Mouse (Mus musculus) limb, embryonic 11.5 days (tissue): ENCODE results near the gene Csnk1e. TPM values are rescaled to one million over a fixed set of nuclear protein-coding genes. Genes with fewer than 3 reads are reported as not detected.

Experiments
- ATAC-seq: fragments of 200-750 bp; cut with Nextera tagmentation; 2 replicates; pipeline ENCODE4 v1.8.0; 2017; ENCODE audit warnings: low read depth; ENCODE audit not compliant: insufficient number of reproducible peaks, low FRiP score, low TSS enrichment
- DNase-seq: peaks from one replicate; pipeline ENCODE4 v3.0.0-alpha.2; 2015; ENCODE audit warnings: low spot score
- H3K27ac ChIP-seq: fragments of 300-500 bp; sonication (generic); replicated peaks from 2 replicates; pipeline ENCODE4 v1.5.1; 2014; ENCODE audit warnings: low read depth, mild to moderate bottlenecking, low read length
- H3K27me3 ChIP-seq: fragments of 300-500 bp; sonication (generic); 2 replicates; pipeline ENCODE4 v1.6.1; 2014; ENCODE audit warnings: mild to moderate bottlenecking, low read length, mixed read lengths; ENCODE audit not compliant: control insufficient read depth, insufficient read depth
- H3K36me3 ChIP-seq: fragments of 300-500 bp; sonication (generic); 2 replicates; pipeline ENCODE4 v1.6.1; 2014; ENCODE audit warnings: mild to moderate bottlenecking, low read length, moderate library complexity, mixed read lengths; ENCODE audit not compliant: control insufficient read depth, insufficient read depth
- H3K4me1 ChIP-seq: fragments of 300-500 bp; sonication (generic); 2 replicates; pipeline ENCODE4 v1.6.1; 2014; ENCODE audit warnings: low read length, mixed read lengths; ENCODE audit not compliant: control insufficient read depth, insufficient read depth
- H3K4me2 ChIP-seq: fragments of 300-500 bp; sonication (generic); 2 replicates; pipeline ENCODE4 v1.6.1; 2014; ENCODE audit warnings: low read depth, mild to moderate bottlenecking, moderate library complexity; ENCODE audit not compliant: severe bottlenecking
- H3K4me3 ChIP-seq: fragments of 300-500 bp; sonication (generic); 2 replicates; pipeline ENCODE4 v1.5.1; 2014; ENCODE audit warnings: low read depth, low read length
- H3K9ac ChIP-seq: fragments of 300-500 bp; sonication (generic); 2 replicates; pipeline ENCODE4 v1.6.1; 2014; ENCODE audit warnings: mild to moderate bottlenecking, low read length
- H3K9me3 ChIP-seq: fragments of 300-500 bp; sonication (generic); 2 replicates; pipeline ENCODE4 v1.6.1; 2016; ENCODE audit warnings: low read length; ENCODE audit not compliant: control insufficient read depth
- WGBS: fragments of 180-500 bp; shearing (Covaris S2); extraction: QIAGEN DNeasy Blood & Tissue Kit; methylation state at CpG from one replicate; pipeline ENCODE4 v1.1.7; 2014; 5-methylcytosine and 5-hydroxymethylcytosine counted together
- polyA plus RNA-seq: library from polyadenylated mRNA; unstranded; fragments of >200 nt; fragmentation: Nextera tagmentation; extraction: Ambion mirVana; gene quantifications from 2 replicates; pipeline ENCODE4 v1.2.1, GENCODE M21; 2014

Csnk1e gene
- polyA plus RNA-seq, 1 experiment from 2014 or later: 149 TPM

DNA sequence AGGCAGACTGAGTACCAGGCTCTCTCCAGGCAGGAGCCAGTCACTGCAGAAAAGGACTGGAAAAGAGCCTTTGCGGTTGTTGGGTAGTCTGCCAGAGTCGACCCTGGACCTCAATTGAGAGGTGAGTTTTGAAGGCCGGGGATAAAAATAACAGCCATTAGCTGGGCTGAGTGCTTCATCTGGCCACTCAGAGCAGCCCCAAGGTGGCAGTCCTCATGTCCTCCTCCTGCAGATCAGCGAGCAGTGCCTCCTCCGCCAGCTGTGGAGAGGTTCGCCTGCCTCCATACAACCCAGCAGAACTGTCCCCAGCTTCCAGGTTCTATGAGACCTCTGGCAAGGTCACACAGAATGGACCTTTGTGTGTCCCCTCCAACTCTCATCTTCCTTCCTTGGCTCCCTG is 21.9 kb upstream of the Csnk1e start:
- Histone ChIP-seq H3K36me3 (no peaks in the 10 kb centered on the region), H3K27ac (no peak overlapping the region), H3K4me2 (no peak overlapping the region), H3K9ac (no peak overlapping the region), H3K9me3 (no peaks in the 10 kb centered on the region), H3K4me3 (no peak overlapping the region), H3K4me1 (no peaks in the 10 kb centered on the region), H3K27me3 (peaks cover 17% of the 10 kb centered on the region)
- 54% methylated on average over 6 of the region's 6 CpGs for WGBS
- ATAC-seq (no peak), DNase-seq (no peak)

DNA sequence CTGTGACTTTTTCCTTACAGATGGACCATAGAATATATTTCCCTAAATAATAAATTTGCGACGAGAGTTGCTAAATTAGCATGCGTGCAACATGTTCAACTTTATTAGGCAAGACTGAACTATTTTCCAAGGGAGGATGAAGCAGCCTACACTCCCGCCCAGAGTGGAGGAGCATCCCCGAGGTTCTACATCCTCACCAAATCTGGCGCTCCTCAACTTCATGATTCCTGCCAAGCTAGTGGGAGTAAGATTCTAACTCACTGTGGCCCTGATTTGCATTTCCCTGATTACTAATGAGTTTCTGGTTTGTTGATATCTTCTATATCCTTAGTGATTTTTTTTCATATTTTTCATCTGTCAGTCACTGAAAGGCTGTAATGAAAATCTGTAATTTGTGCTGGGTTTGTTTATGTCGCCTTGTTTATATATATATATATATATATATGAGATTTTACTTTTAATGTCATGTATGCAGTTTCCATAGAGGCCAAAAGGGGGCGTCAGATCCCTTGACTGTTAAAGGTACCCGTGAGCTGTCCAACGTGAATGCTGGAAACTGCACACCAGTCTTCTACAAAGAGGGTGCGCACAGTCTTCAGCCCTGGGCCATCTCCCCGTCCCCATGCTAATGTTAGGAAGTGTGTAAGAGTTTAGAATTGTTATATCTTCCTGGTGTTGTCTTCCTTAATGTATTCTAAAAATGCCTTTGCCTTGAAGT is 18.4 kb upstream of the Csnk1e start:
- Histone ChIP-seq H3K4me1 (no peaks in the 10 kb centered on the region), H3K27me3 (no peaks in the 10 kb centered on the region), H3K36me3 (no peaks in the 10 kb centered on the region), H3K4me3 (no peak overlapping the region), H3K4me2 (no peak overlapping the region), H3K27ac (no peak overlapping the region), H3K9ac (no peak overlapping the region), H3K9me3 (no peaks in the 10 kb centered on the region; the same call in 1 of the 2 replicates)
- DNase-seq: no peak
- 56% methylated on average over 12 of the region's 12 CpGs for WGBS
- ATAC-seq: no peak

DNA sequence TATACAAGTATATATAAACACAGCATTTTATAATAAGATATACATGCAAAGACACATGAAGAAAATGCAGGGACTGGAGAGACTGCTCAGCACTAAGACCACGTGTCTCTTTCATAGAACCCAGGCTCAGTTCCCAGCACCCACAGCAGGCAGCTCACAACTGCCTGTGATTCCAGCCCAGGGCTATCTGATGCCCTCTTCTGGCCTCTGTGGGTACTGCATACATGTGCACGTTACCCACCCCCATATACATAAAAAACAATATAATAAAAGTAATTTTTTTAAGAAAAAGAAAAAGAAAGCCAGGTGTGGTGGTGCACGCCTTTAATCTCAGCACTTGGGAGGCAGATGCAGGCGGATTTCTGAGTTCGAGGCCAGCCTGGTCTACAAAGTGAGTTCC is 17.7 kb upstream of the Csnk1e start:
- no peak overlapping the region for H3K27ac ChIP-seq
- H3K36me3 ChIP-seq: no peaks in the 10 kb centered on the region
- no peaks in the 10 kb centered on the region; the same call in 1 of the 2 replicates for H3K9me3 ChIP-seq
- no peaks in the 10 kb centered on the region for H3K4me1 ChIP-seq
- no peak for DNase-seq
- no peak overlapping the region for H3K4me3 ChIP-seq
- H3K27me3 ChIP-seq: no peaks in the 10 kb centered on the region
- WGBS: 87% methylated on average over 5 of the region's 5 CpGs
- no peak overlapping the region for H3K9ac ChIP-seq
- no peak for ATAC-seq
- no peak overlapping the region for H3K4me2 ChIP-seq

DNA sequence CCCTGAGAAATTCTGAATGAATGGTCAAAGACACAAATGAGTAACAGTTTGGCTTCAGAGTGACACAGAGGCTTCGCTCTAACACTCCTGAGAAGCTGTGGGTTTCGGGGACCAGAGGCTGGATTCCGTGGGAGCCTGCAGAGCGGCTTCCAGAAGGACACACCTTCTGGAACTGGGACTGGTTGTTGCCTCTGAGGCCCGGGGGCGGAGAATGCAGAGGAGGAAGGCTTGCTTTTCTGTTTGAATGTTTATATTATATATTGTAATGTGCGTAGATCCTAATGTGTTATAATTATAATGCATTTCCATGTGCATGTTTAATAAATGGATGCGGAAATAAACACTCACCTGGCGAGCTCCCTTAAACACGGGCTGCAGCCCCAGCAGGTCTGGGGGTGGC is 15.7 kb upstream of the Csnk1e start:
- DNase-seq (no peak), ATAC-seq (no peak)
- Histone ChIP-seq H3K4me1 (no peaks in the 10 kb centered on the region), H3K4me3 (0 out of 2 replicates have a peak overlapping the region, but pooled peaks have one; percentile 14), H3K4me2 (peak overlapping the region; percentile 24; the same call in 1 of the 2 replicates), H3K27me3 (no peaks in the 10 kb centered on the region), H3K9me3 (no peaks in the 10 kb centered on the region; the same call in 1 of the 2 replicates), H3K9ac (no peak overlapping the region), H3K27ac (no peak overlapping the region), H3K36me3 (no peaks in the 10 kb centered on the region)
- 49% methylated on average over 10 of the region's 10 CpGs for WGBS

DNA sequence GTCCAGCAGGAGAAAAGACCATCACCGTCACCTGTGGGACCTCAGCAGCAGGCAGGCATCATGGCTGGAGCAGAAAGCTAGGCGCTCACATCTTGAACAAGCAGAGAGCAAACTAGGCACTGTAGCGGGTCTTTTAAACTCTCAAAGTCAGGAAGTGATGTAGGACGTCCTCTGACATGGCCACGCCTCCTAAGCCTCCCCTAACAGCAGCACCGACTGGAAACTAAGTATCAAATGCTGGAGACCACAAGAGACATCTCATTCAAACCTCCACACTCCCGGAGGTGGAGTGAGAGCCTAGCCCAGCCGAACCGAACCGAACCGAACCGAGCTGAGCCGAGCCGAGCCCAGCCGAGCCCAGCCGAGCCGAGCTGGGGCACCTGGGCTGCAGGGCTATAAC is 15.2 kb upstream of the Csnk1e start:
- ATAC-seq (no peak), DNase-seq (no peak)
- Histone ChIP-seq H3K4me1 (no peaks in the 10 kb centered on the region), H3K4me3 (0 out of 2 replicates have a peak overlapping the region, but pooled peaks have one; percentile 14), H3K36me3 (no peaks in the 10 kb centered on the region), H3K4me2 (peak overlapping the region; percentile 24; the same call in 1 of the 2 replicates), H3K27me3 (no peaks in the 10 kb centered on the region), H3K9me3 (no peaks in the 10 kb centered on the region; the same call in 1 of the 2 replicates), H3K9ac (no peak overlapping the region), H3K27ac (no peak overlapping the region)
- WGBS: 27% methylated on average over 17 of the region's 17 CpGs

DNA sequence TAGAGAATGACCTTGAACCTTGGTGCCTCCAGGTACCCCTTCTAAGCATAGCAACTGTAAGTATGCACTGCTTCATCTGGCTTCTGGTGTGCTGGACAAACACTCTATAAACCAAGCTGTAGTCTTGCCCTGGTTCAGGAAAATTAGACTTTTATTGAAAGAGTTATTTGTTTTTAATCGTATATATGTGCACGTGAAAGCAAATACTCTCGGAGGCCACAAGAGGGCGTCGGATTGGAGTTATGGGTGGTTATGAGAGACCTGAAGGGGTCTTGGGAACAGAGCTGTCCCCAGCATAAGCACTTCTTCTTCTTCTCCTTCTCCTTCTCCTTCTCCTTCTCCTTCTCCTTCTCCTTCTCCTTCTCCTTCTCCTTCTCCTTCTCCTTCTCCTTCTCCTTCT is 14.2 kb upstream of the Csnk1e start:
- no peak overlapping the region for H3K27ac ChIP-seq
- DNase-seq: no peak
- no peaks in the 10 kb centered on the region for H3K36me3 ChIP-seq
- 66% methylated on average over 5 of the region's 5 CpGs for WGBS
- H3K4me1 ChIP-seq: no peaks in the 10 kb centered on the region
- no peak overlapping the region for H3K4me2 ChIP-seq
- H3K27me3 ChIP-seq: no peaks in the 10 kb centered on the region
- no peaks in the 10 kb centered on the region; the same call in 1 of the 2 replicates for H3K9me3 ChIP-seq
- no peak for ATAC-seq
- no peak overlapping the region for H3K9ac ChIP-seq
- H3K4me3 ChIP-seq: no peak overlapping the region

DNA sequence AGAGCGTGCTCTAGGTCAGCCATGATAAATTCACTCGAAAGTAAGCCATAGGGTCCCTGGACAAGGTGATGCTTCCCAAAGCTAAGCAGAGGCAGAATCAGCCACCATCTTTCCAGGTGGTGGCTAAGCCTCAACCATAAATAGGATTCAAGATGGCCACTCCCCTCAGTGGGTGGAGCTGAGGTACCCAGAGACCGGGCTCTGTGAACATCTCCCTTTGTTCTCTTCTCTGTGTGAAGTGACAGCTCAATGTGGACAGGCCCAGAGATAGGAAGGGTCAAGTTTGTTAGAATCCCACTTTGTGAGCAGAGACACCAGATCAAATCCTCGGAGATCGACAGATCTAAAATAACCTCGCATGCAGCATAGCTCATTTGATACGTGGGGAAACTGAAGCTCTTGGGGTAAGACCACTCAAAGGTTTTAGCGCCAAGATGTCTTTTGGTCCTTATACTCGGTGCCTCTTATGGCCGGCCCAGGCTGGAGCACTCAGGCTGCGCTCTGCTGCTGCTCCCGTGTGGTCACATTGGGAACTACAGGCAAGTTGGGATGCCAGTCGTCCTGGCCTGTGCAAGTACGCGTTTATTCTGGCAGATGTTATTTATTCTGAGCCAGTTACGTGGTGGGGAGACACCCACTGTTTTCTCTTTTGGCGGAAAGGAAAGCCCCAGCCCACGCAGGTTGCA is 11.4 kb upstream of the Csnk1e start:
- no peak overlapping the region for H3K27ac ChIP-seq
- DNase-seq (peak; percentile 92), ATAC-seq (peak; percentile 86)
- no peaks in the 10 kb centered on the region for H3K4me1 ChIP-seq
- peak overlapping the region; percentile 12; the same call in 1 of the 2 replicates for H3K9ac ChIP-seq
- H3K4me3 ChIP-seq: no peak overlapping the region
- H3K27me3 ChIP-seq: no peaks in the 10 kb centered on the region
- H3K4me2 ChIP-seq: no peak overlapping the region
- H3K9me3 ChIP-seq: no peaks in the 10 kb centered on the region; the same call in 1 of the 2 replicates
- 5% methylated on average over 18 of the region's 18 CpGs for WGBS
- no peaks in the 10 kb centered on the region for H3K36me3 ChIP-seq

DNA sequence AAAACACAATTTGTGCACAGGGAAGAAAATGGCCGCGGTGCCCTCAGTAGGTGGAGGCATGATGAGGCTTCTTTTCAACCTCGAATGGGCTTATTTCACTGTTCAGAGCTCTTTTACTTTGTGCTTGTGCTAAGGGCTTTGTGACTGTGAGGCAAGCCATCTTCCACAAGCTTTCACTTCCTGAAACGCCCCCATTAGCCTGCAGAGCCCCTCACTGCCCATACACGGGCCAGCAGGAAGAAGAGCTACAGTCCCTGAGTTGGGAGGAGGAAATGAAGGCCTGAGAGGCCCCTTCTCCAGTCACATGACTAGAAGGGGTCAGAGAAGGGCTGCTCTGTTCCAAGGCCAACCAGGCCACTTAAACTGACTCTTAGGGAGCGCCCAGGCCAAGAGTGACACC is 1.2 kb upstream of the Csnk1e start:
- 70% methylated on average over 6 of the region's 6 CpGs for WGBS
- Histone ChIP-seq H3K4me2 (no peak overlapping the region), H3K4me1 (peaks cover 3% of the 10 kb centered on the region; the same call in 1 of the 2 replicates), H3K9ac (no peak overlapping the region), H3K27ac (no peak overlapping the region), H3K9me3 (no peaks in the 10 kb centered on the region), H3K27me3 (no peaks in the 10 kb centered on the region), H3K36me3 (no peaks in the 10 kb centered on the region), H3K4me3 (no peak overlapping the region)
- DNase-seq (no peak), ATAC-seq (no peak)
